Mouse (Mus musculus) embryonic facial prominence, embryonic 11.5 days (tissue): Measurements from ENCODE around the gene Htatip2. TPM values are rescaled to one million over a fixed set of nuclear protein-coding genes. Genes with fewer than 3 reads are reported as not detected.

Source experiments
- ATAC-seq: fragments of 200-750 bp; cut with Nextera tagmentation; replicated peaks from 2 replicates; pipeline ENCODE4 v1.8.0; 2017; ENCODE audit warnings: low read depth; ENCODE audit not compliant: insufficient number of reproducible peaks, low FRiP score, low TSS enrichment
- DNase-seq: peaks from one replicate; pipeline ENCODE4 v3.0.0-alpha.2; 2015; ENCODE audit warnings: low spot score
- H3K27ac ChIP-seq: fragments of 300-500 bp; sonication (generic); replicated peaks from 2 replicates; pipeline ENCODE4 v1.5.1; 2014; ENCODE audit warnings: mild to moderate bottlenecking, low read depth, low read length, control low read depth
- H3K27me3 ChIP-seq: fragments of 300-500 bp; sonication (generic); 2 replicates; pipeline ENCODE4 v1.6.1; 2014; ENCODE audit warnings: mild to moderate bottlenecking, low read length, moderate library complexity, mixed read lengths; ENCODE audit not compliant: control insufficient read depth, insufficient read depth
- H3K36me3 ChIP-seq: fragments of 300-500 bp; sonication (generic); replicated peaks from 2 replicates; pipeline ENCODE4 v1.6.1; 2014; ENCODE audit warnings: low read depth, mild to moderate bottlenecking, low read length, moderate library complexity, mixed read lengths; ENCODE audit not compliant: control insufficient read depth, insufficient read depth
- H3K4me1 ChIP-seq: fragments of 300-500 bp; sonication (generic); 2 replicates; pipeline ENCODE4 v1.6.1; 2014; ENCODE audit warnings: low read length, mixed read lengths; ENCODE audit not compliant: control insufficient read depth, insufficient read depth
- H3K4me2 ChIP-seq: fragments of 300-500 bp; sonication (generic); 2 replicates; pipeline ENCODE4 v1.6.1; 2014; ENCODE audit warnings: low read depth, mild to moderate bottlenecking, control low read depth, low read length, moderate library complexity
- H3K4me3 ChIP-seq: fragments of 300-500 bp; sonication (generic); 2 replicates; pipeline ENCODE4 v1.5.1; 2014; ENCODE audit warnings: low read depth, low read length, control low read depth
- H3K9ac ChIP-seq: fragments of 300-500 bp; sonication (generic); replicated peaks from 2 replicates; pipeline ENCODE4 v1.6.1; 2014; ENCODE audit warnings: mild to moderate bottlenecking, control low read depth, low read length
- H3K9me3 ChIP-seq: fragments of 300-500 bp; sonication (generic); replicated peaks from 2 replicates; pipeline ENCODE4 v1.6.1; 2016; ENCODE audit warnings: mild to moderate bottlenecking, low read length, inconsistent platforms, mixed read lengths; ENCODE audit not compliant: control insufficient read depth
- WGBS: fragments of 180-500 bp; shearing (Covaris S2); extraction: QIAGEN DNeasy Blood & Tissue Kit; methylation state at CpG from one replicate; pipeline ENCODE4 v1.1.7; 2014; 5-methylcytosine and 5-hydroxymethylcytosine counted together
- polyA plus RNA-seq: library from polyadenylated mRNA; unstranded; fragments of >200 nt; fragmentation: Nextera tagmentation; extraction: Ambion mirVana; gene quantifications from 2 replicates; pipeline ENCODE4 v1.2.1, GENCODE M21; 2014

Gene Htatip2
- polyA plus RNA-seq = 4.4 and 5.6 TPM in 2 replicates

GRCm38 (mm10) chr7:49758934-49759571, at the start of gene Htatip2:
TSS of gene Htatip2 (plus strand) at chr7:49759115.
- Histone ChIP-seq H3K27ac (no peak within 1 kb of the TSS), H3K36me3 (no peaks in the 10 kb centered on the region), H3K4me2 (peak within 1 kb of the TSS; percentile 88), H3K9ac (peak within 1 kb of the TSS; percentile 60), H3K27me3 (no peaks in the 10 kb centered on the region; the same call in 1 of the 2 replicates), H3K4me1 (no peaks in the 10 kb centered on the region), H3K9me3 (no peaks in the 10 kb centered on the region), H3K4me3 (peak within 1 kb of the TSS; percentile 54)
- DNase-seq (peak; percentile 42), ATAC-seq (peak; percentile 72)
- WGBS = 1% methylated on average over 35 of the region's 42 CpGs

GRCm38 (mm10) chr7:49709381-49710021, 49.4 kb upstream of the Htatip2 start:
- no peak for ATAC-seq
- H3K9me3 ChIP-seq = no peaks in the 10 kb centered on the region
- no peak for DNase-seq
- no peak overlapping the region for H3K4me3 ChIP-seq
- H3K9ac ChIP-seq = no peak overlapping the region
- 52% methylated on average over 9 of the region's 9 CpGs for WGBS
- no peaks in the 10 kb centered on the region for H3K36me3 ChIP-seq
- no peaks in the 10 kb centered on the region for H3K4me1 ChIP-seq
- H3K27me3 ChIP-seq = no peaks in the 10 kb centered on the region
- no peak overlapping the region for H3K27ac ChIP-seq
- no peak overlapping the region for H3K4me2 ChIP-seq

- Histone ChIP-seq H3K27ac (no peak overlapping the region), H3K4me3 (no peak overlapping the region), H3K9ac (no peak overlapping the region), H3K9me3 (no peaks in the 10 kb centered on the region), H3K27me3 (no peaks in the 10 kb centered on the region), H3K4me2 (no peak overlapping the region), H3K36me3 (no peaks in the 10 kb centered on the region), H3K4me1 (no peaks in the 10 kb centered on the region)
- DNase-seq (no peak), ATAC-seq (no peak)
- 73% methylated on average over 15 of the region's 15 CpGs for WGBS
Measured at GRCm38 (mm10) chr7:49717942-49718733, 40.8 kb upstream of the Htatip2 start.

GRCm38 (mm10) chr7:49734342-49734741, 24.6 kb upstream of the Htatip2 start:
- Histone ChIP-seq H3K27me3 (no peaks in the 10 kb centered on the region), H3K36me3 (no peaks in the 10 kb centered on the region), H3K9me3 (no peaks in the 10 kb centered on the region), H3K27ac (no peak overlapping the region), H3K4me2 (no peak overlapping the region), H3K9ac (no peak overlapping the region), H3K4me1 (no peaks in the 10 kb centered on the region), H3K4me3 (no peak overlapping the region)
- ATAC-seq (no peak), DNase-seq (no peak)
- WGBS = 54% methylated on average over 4 of the region's 4 CpGs

GRCm38 (mm10) chr7:49739448-49739847, 19.5 kb upstream of the Htatip2 start:
- ATAC-seq (0 out of 2 replicates have a peak, but pooled peaks have one; percentile 58), DNase-seq (no peak)
- H3K4me3 ChIP-seq = no peak overlapping the region
- no peaks in the 10 kb centered on the region for H3K9me3 ChIP-seq
- H3K27ac ChIP-seq = no peak overlapping the region
- no peaks in the 10 kb centered on the region for H3K36me3 ChIP-seq
- H3K27me3 ChIP-seq = no peaks in the 10 kb centered on the region
- H3K9ac ChIP-seq = no peak overlapping the region
- WGBS = 56% methylated on average over 8 of the region's 8 CpGs
- H3K4me1 ChIP-seq = no peaks in the 10 kb centered on the region
- no peak overlapping the region for H3K4me2 ChIP-seq

- Histone ChIP-seq H3K9me3 (no peaks in the 10 kb centered on the region), H3K36me3 (no peaks in the 10 kb centered on the region), H3K4me3 (no peak overlapping the region), H3K4me1 (no peaks in the 10 kb centered on the region), H3K9ac (no peak overlapping the region), H3K27ac (no peak overlapping the region), H3K4me2 (no peak overlapping the region), H3K27me3 (no peaks in the 10 kb centered on the region)
- ATAC-seq = no peak
- WGBS = 16% methylated on average over 5 of the region's 5 CpGs
- no peak for DNase-seq
Measured at GRCm38 (mm10) chr7:49741474-49741873, 17.4 kb upstream of the Htatip2 start.

GRCm38 (mm10) chr7:49741923-49742322, 17.0 kb upstream of the Htatip2 start:
- no peak overlapping the region for H3K4me3 ChIP-seq
- no peak overlapping the region for H3K9ac ChIP-seq
- DNase-seq (peak; percentile 46), ATAC-seq (no peak)
- no peak overlapping the region for H3K4me2 ChIP-seq
- no peaks in the 10 kb centered on the region for H3K4me1 ChIP-seq
- WGBS = 11% methylated on average over 10 of the region's 10 CpGs
- H3K27me3 ChIP-seq = no peaks in the 10 kb centered on the region
- no peak overlapping the region for H3K27ac ChIP-seq
- H3K36me3 ChIP-seq = no peaks in the 10 kb centered on the region
- H3K9me3 ChIP-seq = no peaks in the 10 kb centered on the region

- Histone ChIP-seq H3K4me3 (no peak overlapping the region), H3K9me3 (no peaks in the 10 kb centered on the region), H3K4me2 (no peak overlapping the region), H3K9ac (no peak overlapping the region), H3K4me1 (no peaks in the 10 kb centered on the region), H3K27ac (no peak overlapping the region), H3K27me3 (peaks cover 10% of the 10 kb centered on the region), H3K36me3 (no peaks in the 10 kb centered on the region)
- 7% methylated on average over 4 of the region's 4 CpGs for WGBS
- no peak for ATAC-seq
- DNase-seq = peak; percentile 79
Measured at GRCm38 (mm10) chr7:49751148-49751547, 7.8 kb upstream of the Htatip2 start.
